Mouse (Mus musculus) macrophage (primary cell): ENCODE measurements at regions not wholly inside any gene's neighbourhood (a gene's known extent, or its start where the extent isn't known, plus 50 kb on each side); places are given as distances from the start of the nearest gene placed in this dataset.

Experiments used
- H3K27ac ChIP-seq: fragments of 350-480 bp; formaldehyde crosslinking; 2 replicates; pipeline ENCODE4 v1.9.0; 2021
- H3K36me3 ChIP-seq: fragments of 350-480 bp; formaldehyde crosslinking; 2 replicates; pipeline ENCODE4 v1.9.0; 2021; ENCODE audit errors: inconsistent target
- H3K4me3 ChIP-seq: fragments of 350-480 bp; formaldehyde crosslinking; 2 replicates; pipeline ENCODE4 v1.9.0; 2021; ENCODE audit errors: inconsistent target
- H3K79me2 ChIP-seq: fragments of 350-480 bp; formaldehyde crosslinking; 2 replicates; pipeline ENCODE4 v1.9.0; 2021; ENCODE audit errors: inconsistent target
- WGBS: methylation state at CpG from one replicate; pipeline ENCODE4 v1.1.7; 2026; ENCODE audit warnings: inconsistent platforms; ENCODE audit not compliant: missing documents; 5-methylcytosine and 5-hydroxymethylcytosine counted together

DNA sequence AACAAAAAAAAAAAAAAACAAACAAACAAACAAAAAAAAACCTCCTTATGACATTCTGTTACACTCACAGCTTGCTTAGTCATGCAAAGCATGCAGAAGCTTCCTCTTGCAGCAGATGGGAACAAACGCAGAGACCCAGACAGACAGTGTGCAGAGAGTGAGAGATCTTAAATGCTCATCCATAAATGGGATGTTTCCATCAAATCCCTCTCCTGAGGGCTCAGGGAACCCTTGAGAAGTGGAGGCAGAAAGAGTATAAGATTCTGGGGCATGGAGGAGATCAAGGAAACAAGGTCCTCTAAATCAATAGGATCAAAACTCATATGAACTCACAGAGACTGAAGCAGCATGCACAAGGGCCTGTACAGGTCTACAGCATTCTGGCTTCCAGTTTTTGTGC lies 52.5 kb downstream of the Adm start:
- Histone ChIP-seq H3K79me2 (no peaks in the 10 kb centered on the region), H3K36me3 (no peaks in the 10 kb centered on the region), H3K27ac (no peak overlapping the region), H3K4me3 (no peak overlapping the region)
- 8% methylated on average over 1 of the region's 1 CpGs for WGBS

DNA sequence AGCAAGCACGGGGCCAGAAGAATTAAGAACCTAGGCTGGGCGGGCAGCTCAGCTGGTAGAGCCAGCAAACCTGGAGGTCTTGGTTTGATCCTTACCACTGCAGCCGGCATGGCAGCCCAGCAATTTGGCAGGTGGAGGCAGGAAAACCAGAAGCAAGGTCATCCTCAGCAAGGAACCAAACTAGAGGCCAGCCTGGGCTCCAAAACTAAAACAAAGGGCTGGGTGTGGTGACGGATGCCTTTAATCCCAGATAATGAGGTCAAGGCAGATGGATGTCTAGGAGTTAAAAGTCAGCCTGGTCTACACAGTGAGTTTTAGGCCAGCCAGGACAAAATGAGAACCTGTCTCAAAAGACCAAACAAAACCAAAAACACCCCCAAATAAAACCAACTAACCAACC lies 55.5 kb downstream of the Adm start:
- no peaks in the 10 kb centered on the region for H3K36me3 ChIP-seq
- 92% methylated on average over 4 of the region's 4 CpGs for WGBS
- no peaks in the 10 kb centered on the region for H3K79me2 ChIP-seq
- H3K27ac ChIP-seq: no peak overlapping the region
- no peak overlapping the region for H3K4me3 ChIP-seq

DNA sequence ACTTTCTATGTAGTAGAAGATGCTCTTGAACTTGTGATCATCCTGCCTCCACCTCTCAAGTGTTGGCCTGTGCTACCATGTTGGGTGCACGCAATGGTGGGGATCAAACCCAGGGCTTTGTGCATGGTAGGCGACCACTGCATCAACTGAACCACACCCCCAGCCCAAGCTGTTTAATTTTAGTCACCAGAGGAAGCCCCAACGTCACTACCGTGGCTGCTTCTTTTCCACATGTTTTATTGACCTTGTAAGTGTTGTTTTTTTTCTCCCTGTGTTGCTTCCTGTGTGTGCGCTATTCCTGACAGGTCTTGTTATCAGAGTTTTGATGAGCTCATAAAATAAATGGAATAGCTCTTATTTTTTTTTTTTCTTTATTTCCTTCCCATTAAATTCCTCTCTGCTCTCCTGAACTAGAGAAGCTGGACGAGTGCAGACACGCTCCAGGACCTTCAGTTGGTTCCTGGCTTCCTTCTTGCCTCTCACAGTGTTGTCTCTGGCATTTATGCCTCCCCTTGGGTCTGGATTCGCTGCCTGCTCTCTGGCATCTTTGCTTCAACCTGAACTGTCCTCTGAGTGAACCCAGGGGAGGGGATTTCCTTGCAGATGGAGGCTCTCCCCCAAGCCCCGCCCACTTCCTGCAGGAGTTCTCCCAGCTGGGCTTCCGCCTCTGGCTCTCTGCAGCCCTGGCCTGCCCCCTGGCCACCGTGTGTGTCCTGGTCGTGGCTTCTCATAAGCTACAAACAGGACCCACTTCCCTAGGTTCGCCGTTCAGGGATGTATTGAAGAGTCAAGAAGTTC lies 61.6 kb downstream of the Adm start:
- no peaks in the 10 kb centered on the region for H3K79me2 ChIP-seq
- no peak overlapping the region for H3K4me3 ChIP-seq
- no peak overlapping the region for H3K27ac ChIP-seq
- no peaks in the 10 kb centered on the region for H3K36me3 ChIP-seq
- 24% methylated on average over 14 of the region's 14 CpGs for WGBS

DNA sequence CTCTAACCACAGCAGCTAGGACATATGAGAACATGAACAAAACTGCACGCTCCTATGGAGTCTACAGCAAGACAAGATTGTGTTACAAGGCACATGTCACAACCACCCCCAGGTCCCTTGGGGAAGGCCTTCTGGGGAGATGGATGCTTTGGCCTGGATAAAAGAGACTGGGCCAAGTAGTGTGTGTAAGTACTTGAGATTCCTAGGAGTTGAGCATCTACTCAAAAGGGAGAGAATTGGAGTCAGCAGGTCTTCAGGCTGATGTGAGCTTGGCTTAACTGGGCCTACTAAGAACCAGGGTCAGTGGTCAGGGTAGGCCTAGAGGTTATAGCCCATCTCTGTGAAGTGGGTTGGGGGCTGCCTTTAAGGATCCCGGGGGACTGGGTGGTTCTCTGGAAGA lies 62.8 kb downstream of the Adm start:
- Histone ChIP-seq H3K36me3 (no peaks in the 10 kb centered on the region), H3K4me3 (no peak overlapping the region), H3K79me2 (no peaks in the 10 kb centered on the region), H3K27ac (no peak overlapping the region)
- 92% methylated on average over 2 of the region's 2 CpGs for WGBS

DNA sequence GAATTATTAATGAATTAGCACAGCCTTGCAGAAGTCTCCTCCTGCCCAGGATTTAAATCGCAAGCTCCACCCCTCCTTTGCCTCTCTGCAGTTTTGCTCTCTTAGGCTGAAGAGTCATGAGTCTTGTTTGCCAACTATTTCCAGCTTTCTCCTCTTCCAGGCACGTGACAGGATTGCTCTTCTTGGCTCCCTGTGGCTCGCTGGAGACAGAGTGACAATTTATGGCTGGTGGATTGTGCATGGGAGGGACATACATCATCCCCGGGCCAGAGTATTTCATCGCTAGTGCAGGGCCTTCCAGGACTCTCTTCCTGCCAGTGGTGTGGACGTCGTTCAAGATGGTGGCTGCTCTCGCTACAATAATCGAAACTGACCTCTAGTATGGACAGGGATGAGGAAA lies 63.4 kb downstream of the Adm start:
- H3K36me3 ChIP-seq: no peaks in the 10 kb centered on the region
- no peak overlapping the region for H3K4me3 ChIP-seq
- WGBS: 94% methylated on average over 9 of the region's 9 CpGs
- no peak overlapping the region for H3K27ac ChIP-seq
- no peaks in the 10 kb centered on the region for H3K79me2 ChIP-seq

DNA sequence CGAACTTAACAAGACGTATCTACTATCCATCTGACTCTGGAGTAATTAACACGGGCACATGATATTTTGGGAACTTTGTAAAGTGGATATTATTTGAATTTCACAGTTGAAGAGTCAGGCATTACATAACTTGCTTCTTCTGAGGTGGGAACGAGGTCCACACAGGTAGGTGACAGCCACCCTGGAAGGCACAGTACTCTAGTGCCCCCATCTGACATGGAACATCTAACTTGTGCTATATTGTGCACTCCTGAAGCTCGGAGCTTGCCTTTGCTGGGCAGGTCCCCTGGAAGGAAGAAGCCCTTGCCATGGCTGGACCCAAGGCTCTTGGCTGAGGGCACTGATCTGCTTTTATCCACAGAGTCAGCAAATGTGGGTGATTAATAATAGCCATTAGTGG lies 66.8 kb downstream of the Adm start:
- no peaks in the 10 kb centered on the region for H3K36me3 ChIP-seq
- no peak overlapping the region for H3K27ac ChIP-seq
- no peak overlapping the region for H3K4me3 ChIP-seq
- no peaks in the 10 kb centered on the region for H3K79me2 ChIP-seq
- WGBS: 80% methylated on average over 5 of the region's 5 CpGs

DNA sequence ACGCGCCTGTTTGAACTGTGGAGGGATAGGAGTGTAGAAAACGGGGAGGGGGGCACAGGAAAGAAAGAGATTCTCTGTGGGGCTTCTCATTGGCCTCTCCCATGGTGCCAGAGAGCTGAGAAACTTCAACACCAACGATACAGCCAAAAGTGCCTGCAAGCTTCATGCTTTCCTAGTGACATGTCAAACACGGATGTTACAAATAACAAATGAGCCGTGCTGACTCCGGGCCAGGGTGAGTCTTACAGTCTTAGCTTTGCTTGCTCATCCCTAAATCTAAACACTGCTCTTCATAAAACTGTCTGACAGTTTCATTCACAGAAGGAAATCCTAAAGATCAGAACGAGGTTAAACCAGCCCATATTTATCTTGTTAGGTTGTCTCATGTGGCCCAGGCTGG lies 68.3 kb downstream of the Adm start:
- 89% methylated on average over 8 of the region's 8 CpGs for WGBS
- Histone ChIP-seq H3K4me3 (no peak overlapping the region), H3K36me3 (no peaks in the 10 kb centered on the region), H3K27ac (no peak overlapping the region), H3K79me2 (no peaks in the 10 kb centered on the region)

DNA sequence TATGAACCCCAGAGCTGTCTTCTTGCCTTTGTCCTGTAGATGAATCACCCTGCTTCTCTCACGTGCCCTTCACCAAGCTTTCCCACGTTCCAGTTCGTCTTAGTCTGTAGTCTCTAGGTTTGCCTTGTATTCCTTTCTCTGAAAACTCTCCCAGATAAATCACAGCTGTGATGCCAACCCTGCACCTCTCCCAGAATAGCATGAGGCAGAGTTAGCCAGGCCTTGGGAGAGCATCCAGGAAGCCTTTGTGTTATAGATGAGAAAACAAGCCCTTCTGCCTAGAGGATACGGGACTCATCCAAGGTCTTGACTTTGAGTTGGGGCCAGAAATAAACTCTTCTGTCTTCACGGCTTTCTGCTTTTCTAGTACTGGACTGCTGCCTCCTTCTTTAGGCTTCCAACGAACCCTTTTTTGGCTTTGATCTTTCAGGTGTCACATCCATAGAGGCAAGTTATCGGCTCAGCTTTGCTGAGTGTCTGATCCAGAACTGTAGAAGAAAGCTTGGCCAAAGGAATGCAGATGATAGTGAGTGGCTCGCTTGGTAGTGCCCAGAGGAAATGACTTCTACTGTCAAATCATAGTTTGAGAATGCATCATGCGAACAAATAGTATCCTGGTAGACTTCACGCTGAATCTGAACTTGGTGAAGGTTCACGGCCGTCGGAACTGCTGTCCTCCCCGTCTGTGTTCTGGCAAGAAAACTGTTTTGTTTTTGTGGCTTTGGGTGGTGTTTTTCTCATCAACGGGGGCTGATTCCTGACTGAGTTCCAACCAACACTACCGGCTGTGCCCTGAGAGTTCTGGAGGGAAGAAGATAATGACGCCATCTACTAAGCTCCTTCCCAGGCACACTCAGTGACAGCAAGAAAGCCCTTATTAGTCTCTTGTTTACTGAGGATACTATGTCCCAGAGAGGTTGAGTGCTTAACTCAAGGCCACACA lies 69.5 kb upstream of the Ampd3 start:
- Histone ChIP-seq H3K79me2 (no peaks in the 10 kb centered on the region), H3K4me3 (no peak overlapping the region), H3K36me3 (no peaks in the 10 kb centered on the region), H3K27ac (no peak overlapping the region)
- 86% methylated on average over 17 of the region's 17 CpGs for WGBS

DNA sequence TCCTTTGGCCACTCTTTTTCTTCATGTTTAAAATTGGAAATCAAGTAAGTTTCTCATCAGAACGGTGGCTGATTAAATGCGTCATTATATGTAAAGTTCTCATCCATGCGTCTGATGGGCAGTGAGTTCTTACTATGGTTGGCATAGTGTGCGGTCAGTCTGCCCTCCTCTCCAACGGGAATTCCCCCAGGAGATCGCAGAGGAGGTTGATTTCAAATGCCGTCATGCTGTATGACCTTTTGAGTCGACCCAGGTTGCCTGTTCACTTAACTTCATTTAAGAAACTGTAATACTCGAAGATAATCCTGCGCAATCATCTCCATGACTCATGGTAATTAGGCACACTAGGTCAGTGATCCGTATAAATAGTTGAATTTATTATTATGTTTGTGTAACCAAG lies 68.4 kb upstream of the Ampd3 start:
- H3K4me3 ChIP-seq: no peak overlapping the region
- no peaks in the 10 kb centered on the region for H3K36me3 ChIP-seq
- 93% methylated on average over 11 of the region's 11 CpGs for WGBS
- H3K79me2 ChIP-seq: no peaks in the 10 kb centered on the region
- H3K27ac ChIP-seq: no peak overlapping the region

DNA sequence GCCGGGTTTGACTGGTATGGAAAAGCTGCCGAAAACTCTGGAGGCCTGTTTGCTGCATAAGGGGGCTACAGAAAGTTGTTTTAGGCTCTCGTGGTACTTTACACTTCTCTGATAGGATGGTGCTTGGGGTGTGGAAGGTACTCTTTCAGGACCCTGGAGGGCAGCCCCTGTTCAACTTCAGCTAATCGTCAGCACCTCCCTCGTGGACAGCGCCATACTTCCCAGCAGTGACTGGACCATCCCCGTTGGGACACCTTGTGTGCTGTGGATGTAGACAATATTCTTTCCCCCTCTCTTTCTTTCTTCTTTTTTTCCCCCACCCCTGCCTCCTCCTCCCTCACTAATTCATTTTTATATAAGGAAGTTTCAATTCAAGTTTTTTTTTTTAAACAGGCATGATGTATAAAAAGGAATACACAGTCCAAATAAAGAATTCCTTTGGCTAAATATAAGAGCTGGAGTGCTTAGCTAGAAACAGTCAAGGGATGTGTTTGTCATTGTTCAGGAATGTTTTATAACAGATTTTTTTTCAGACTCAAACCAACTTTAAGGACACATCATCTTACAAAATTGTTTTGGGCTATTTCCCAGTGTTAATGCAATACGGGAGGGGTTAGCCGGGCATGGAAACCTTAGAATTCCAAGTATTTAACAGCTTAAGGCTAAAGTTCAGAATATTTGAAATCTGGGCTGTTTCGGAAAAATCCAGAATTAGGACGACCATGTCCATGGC lies 66.2 kb upstream of the Ampd3 start:
- no peaks in the 10 kb centered on the region for H3K36me3 ChIP-seq

DNA sequence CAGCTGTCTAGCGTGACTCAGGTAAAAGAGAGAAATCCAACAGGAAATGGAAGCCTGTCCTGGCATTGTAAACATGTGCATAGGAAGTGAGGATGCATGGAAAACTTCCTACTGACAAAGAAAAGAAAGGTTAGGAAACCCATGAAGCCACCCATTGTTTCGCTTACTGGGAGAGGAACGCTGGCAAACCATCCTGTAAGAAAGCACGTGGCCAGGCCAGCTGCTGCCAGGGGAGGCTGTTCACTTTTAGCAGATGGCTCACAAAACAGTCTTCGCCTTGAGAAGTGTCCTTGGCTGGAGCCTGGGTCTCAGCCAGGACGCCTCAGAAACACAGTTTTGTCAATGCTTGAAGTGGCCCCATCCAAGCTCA lies 65.6 kb upstream of the Ampd3 start:
- no peak overlapping the region for H3K4me3 ChIP-seq
- H3K79me2 ChIP-seq: no peaks in the 10 kb centered on the region
- no peaks in the 10 kb centered on the region for H3K36me3 ChIP-seq
- 68% methylated on average over 6 of the region's 6 CpGs for WGBS
- no peak overlapping the region for H3K27ac ChIP-seq

More for the DNA sequence above, 66.2 kb upstream of the Ampd3 start:
- 64% methylated on average over 11 of the region's 11 CpGs for WGBS
- Histone ChIP-seq H3K79me2 (no peaks in the 10 kb centered on the region), H3K27ac (no peak overlapping the region), H3K4me3 (no peak overlapping the region)

DNA sequence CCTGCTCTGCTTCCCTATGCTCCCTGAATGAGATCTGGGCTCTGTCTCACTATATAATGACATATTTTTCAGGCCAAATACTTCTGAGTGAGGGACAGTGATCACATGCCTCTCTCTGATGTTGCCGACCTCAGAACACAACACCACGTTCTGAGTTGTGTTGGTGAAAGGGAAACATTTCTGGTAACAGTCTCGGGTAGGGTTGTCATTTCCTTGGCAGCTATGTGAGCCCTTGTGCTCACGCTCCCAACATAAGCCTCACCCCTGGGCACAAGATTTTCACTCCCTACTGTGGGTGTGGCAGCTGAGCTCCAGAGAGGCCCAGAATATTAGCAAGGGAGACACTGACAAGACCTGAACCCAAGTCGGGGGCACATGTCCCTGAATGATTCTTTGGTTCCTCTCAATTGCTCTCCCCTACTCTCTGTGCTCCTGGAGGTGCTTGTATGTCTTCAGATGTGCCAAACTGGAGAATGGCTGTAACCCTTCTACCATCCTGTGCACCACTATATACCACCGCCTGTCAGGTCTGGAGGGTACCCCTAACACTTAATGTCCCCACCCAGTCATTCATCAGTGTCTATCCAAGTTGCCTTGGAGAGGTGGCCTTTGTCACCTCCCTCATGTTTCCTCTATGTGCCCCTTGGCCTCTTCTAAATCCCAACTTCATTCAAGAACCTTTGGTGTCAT lies 62.5 kb upstream of the Ampd3 start:
- no peaks in the 10 kb centered on the region for H3K36me3 ChIP-seq
- WGBS: 71% methylated on average over 6 of the region's 6 CpGs
- no peak overlapping the region for H3K27ac ChIP-seq
- no peak overlapping the region for H3K4me3 ChIP-seq
- H3K79me2 ChIP-seq: no peaks in the 10 kb centered on the region

DNA sequence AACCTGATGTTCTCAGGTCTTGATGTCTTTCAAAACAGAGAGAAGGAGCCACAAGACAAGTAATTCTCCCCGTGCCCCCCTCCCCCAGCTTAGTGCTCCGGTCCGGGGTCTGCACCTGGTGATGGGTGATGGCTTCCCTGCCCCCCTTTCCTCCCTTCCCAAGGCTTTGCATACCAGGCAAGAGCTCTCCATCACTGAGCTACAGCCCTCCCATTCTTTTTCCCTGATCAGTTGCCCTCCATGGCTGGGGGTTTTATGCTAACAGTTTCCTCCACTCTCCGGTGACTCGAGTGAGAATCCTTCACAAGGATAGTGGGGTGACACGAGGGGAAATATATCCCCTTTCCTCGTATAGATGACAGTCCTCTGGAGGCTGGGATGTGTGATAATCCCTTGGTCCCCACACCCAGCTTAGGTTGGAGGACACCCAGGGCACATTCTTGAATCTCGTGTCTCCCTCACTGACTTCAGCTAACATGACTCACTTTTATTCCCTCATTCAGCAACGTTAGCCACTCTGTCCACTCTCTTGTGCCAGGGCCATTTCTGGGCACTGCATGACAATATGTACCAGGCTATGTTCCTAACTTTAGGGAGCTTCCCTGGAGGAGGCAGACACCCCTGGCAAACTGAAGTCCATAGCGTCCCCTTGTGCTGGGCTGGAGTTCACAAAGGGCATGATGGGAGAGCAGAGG lies 61.9 kb upstream of the Ampd3 start:
- 80% methylated on average over 10 of the region's 10 CpGs for WGBS
- Histone ChIP-seq H3K27ac (no peak overlapping the region), H3K79me2 (no peaks in the 10 kb centered on the region), H3K4me3 (no peak overlapping the region), H3K36me3 (no peaks in the 10 kb centered on the region)

DNA sequence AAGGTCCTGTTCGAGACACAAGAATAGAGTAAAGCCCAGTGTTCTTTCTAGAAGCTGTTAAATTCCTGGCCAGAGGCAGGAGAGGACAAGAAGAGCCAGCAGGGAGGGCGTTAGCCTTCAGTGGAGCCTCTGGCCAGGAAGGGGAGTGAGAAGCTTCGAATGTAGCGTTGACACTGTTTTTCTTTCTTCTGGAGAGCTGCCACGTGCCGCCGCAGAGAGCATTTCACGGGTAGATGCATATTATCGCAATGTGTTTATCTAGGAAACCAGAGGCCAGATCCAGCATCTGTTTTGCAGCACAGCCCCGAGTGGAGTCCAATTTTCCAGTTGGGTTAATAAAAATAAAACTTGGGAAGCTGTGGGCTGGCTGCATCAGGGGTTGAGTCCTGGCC lies 61.3 kb upstream of the Ampd3 start:
- no peak overlapping the region for H3K4me3 ChIP-seq
- no peaks in the 10 kb centered on the region for H3K79me2 ChIP-seq
- no peaks in the 10 kb centered on the region for H3K36me3 ChIP-seq
- WGBS: 92% methylated on average over 9 of the region's 10 CpGs
- H3K27ac ChIP-seq: no peak overlapping the region
